Mouse (Mus musculus) kidney, embryonic 15.5 days (tissue): ENCODE measurements around the gene Ajuba. TPM values are rescaled to one million over a fixed set of nuclear protein-coding genes. Genes with fewer than 3 reads are reported as not detected.

Source experiments
- ATAC-seq: fragments of 200-750 bp; cut with Nextera tagmentation; replicated peaks from 2 replicates; pipeline ENCODE4 v1.8.0; 2017; ENCODE audit warnings: moderate TSS enrichment; ENCODE audit not compliant: low FRiP score
- H3K27ac ChIP-seq: fragments of 300-500 bp; sonication (generic); 2 replicates; pipeline ENCODE4 v1.5.1; 2015; ENCODE audit warnings: mild to moderate bottlenecking, inconsistent platforms
- H3K27me3 ChIP-seq: fragments of 300-500 bp; sonication (generic); 2 replicates; pipeline ENCODE4 v1.6.1; 2015; ENCODE audit warnings: inconsistent platforms
- H3K36me3 ChIP-seq: fragments of 300-500 bp; sonication (generic); 2 replicates; pipeline ENCODE4 v1.6.1; 2015; ENCODE audit warnings: inconsistent platforms
- H3K4me1 ChIP-seq: fragments of 300-500 bp; sonication (generic); 2 replicates; pipeline ENCODE4 v1.6.1; 2015; ENCODE audit warnings: inconsistent platforms
- H3K4me2 ChIP-seq: fragments of 300-500 bp; sonication (generic); 2 replicates; pipeline ENCODE4 v1.6.1; 2015; ENCODE audit warnings: moderate library complexity, mild to moderate bottlenecking, inconsistent platforms
- H3K4me3 ChIP-seq: fragments of 300-500 bp; sonication (generic); replicated peaks from 2 replicates; pipeline ENCODE4 v1.5.1; 2015; ENCODE audit warnings: mild to moderate bottlenecking, inconsistent platforms
- H3K9ac ChIP-seq: fragments of 300-500 bp; sonication (generic); 2 replicates; pipeline ENCODE4 v1.6.1; 2015; ENCODE audit warnings: mild to moderate bottlenecking, inconsistent platforms
- H3K9me3 ChIP-seq: fragments of 300-500 bp; sonication (generic); replicated peaks from 2 replicates; pipeline ENCODE4 v1.6.1; 2016; ENCODE audit warnings: inconsistent platforms
- WGBS: fragments of 180-500 bp; shearing (Covaris S2); methylation state at CpG from one replicate; pipeline ENCODE4 v1.1.7; 2015; ENCODE audit warnings: mixed read lengths; 5-methylcytosine and 5-hydroxymethylcytosine counted together
- microRNA counts: library from miRNA; unstranded; fragments of <30 nt; microRNA quantifications from one replicate; lab custom pipeline; 2016
- microRNA-seq: library from miRNA; unstranded; fragments of <30 nt; microRNA quantifications from one replicate; pipeline ENCODE4, GENCODE M21; 2016
- polyA plus RNA-seq: library from polyadenylated mRNA; unstranded; fragments of >200 nt; fragmentation: Nextera tagmentation; extraction: Ambion mirVana; gene quantifications from 2 replicates; pipeline ENCODE4 v1.2.1, GENCODE M21; 2015

Ajuba gene
- polyA plus RNA-seq, 1 experiment from 2014 or later: 50.4 TPM

GRCm38 (mm10) chr14:54528007-54528393 lies 49.4 kb downstream of the Ajuba start:
- Histone ChIP-seq H3K4me3 (peak overlapping the region; percentile 38; the same call in 1 of the 2 replicates), H3K4me1 (peaks cover 17% of the 10 kb centered on the region), H3K9ac (no peak overlapping the region), H3K36me3 (no peaks in the 10 kb centered on the region), H3K4me2 (peak overlapping the region; percentile 68), H3K27ac (0 out of 2 replicates have a peak overlapping the region, but pooled peaks have one; percentile 45), H3K9me3 (no peaks in the 10 kb centered on the region), H3K27me3 (no peaks in the 10 kb centered on the region; the same call in 1 of the 2 replicates)
- ATAC-seq: 0 out of 2 replicates have a peak, but pooled peaks have one; percentile 35
- WGBS: 15% methylated on average over 5 of the region's 5 CpGs

GRCm38 (mm10) chr14:54527227-54528006 lies 49.9 kb downstream of the Ajuba start:
- H3K9ac ChIP-seq: peak overlapping the region; percentile 48
- WGBS: 1% methylated on average over 18 of the region's 18 CpGs
- no peaks in the 10 kb centered on the region for H3K9me3 ChIP-seq
- H3K4me3 ChIP-seq: peak overlapping the region; percentile 38
- H3K27me3 ChIP-seq: no peaks in the 10 kb centered on the region; the same call in 1 of the 2 replicates
- H3K27ac ChIP-seq: no peak overlapping the region
- ATAC-seq: peak; percentile 71
- H3K36me3 ChIP-seq: no peaks in the 10 kb centered on the region
- H3K4me1 ChIP-seq: peaks cover 17% of the 10 kb centered on the region
- H3K4me2 ChIP-seq: peak overlapping the region; percentile 68

- Histone ChIP-seq H3K9me3 (no peaks in the 10 kb centered on the region), H3K27me3 (no peaks in the 10 kb centered on the region; the same call in 1 of the 2 replicates), H3K4me2 (no peak overlapping the region), H3K36me3 (no peaks in the 10 kb centered on the region), H3K27ac (no peak overlapping the region), H3K4me3 (no peak overlapping the region), H3K4me1 (peaks cover 19% of the 10 kb centered on the region), H3K9ac (no peak overlapping the region)
- ATAC-seq: no peak
- WGBS: 38% methylated on average over 6 of the region's 6 CpGs
Measured at GRCm38 (mm10) chr14:54523600-54523999, 53.8 kb downstream of the Ajuba start.

MicroRNAs encoded within 50 kb of the gene (microRNA counts, 519-probe panel; counts per million panel counts)
- microRNA mmu-miR-686 (lab: Ali Mortazavi, UCI): 31.7 counts per million

Small RNAs within 50 kb of the gene (microRNA-seq; reads per million reads assigned to microRNA genes)
- gene Mir686: not detected

Other genes with a start within 250 kb of the Ajuba start
- gene Oxa1l, start 216.7 kb downstream of the Ajuba start, polyA plus RNA-seq: 50.9 and 61.0 TPM in 2 replicates
- 11.0 and 11.4 TPM in 2 replicates for gene Slc7a7, start 159.8 kb downstream of the Ajuba start, polyA plus RNA-seq
- 265 and 305 TPM in 2 replicates for gene Mrpl52, start 150.6 kb downstream of the Ajuba start, polyA plus RNA-seq
- gene Mmp14, start 145.9 kb downstream of the Ajuba start, polyA plus RNA-seq: 155 and 168 TPM in 2 replicates
- 46.8 and 54.6 TPM in 2 replicates for gene Lrp10, start 113.4 kb downstream of the Ajuba start, polyA plus RNA-seq
- 6.3 and 6.8 TPM in 2 replicates for gene Rem2, start 101.5 kb downstream of the Ajuba start, polyA plus RNA-seq
- 101 and 104 TPM in 2 replicates for gene Prmt5, start 60.0 kb downstream of the Ajuba start, polyA plus RNA-seq
- gene Haus4, start 22.9 kb downstream of the Ajuba start, polyA plus RNA-seq: 50.7 and 53.2 TPM in 2 replicates
- 10.2 and 11.3 TPM in 2 replicates for gene 4931414P19Rik, start 28.4 kb upstream of the Ajuba start, polyA plus RNA-seq
- gene Psmb5, start 40.5 kb upstream of the Ajuba start, polyA plus RNA-seq: 422 and 424 TPM in 2 replicates
- not detected in 2 replicates for gene Psmb11, start 43.9 kb upstream of the Ajuba start, polyA plus RNA-seq
- gene Gm17606, start 63.4 kb upstream of the Ajuba start, polyA plus RNA-seq: not detected in 2 replicates
- 3.1 and 4.5 TPM in 2 replicates for gene Cdh24, start 63.8 kb upstream of the Ajuba start, polyA plus RNA-seq
- gene 1700123O20Rik, start 108.7 kb upstream of the Ajuba start, polyA plus RNA-seq: 85.9 and 88.7 TPM in 2 replicates
- gene Acin1, start 109.4 kb upstream of the Ajuba start, polyA plus RNA-seq: 142 and 145 TPM in 2 replicates
- 0.09 and 0.21 TPM in 2 replicates for gene Gm29776, start 121.3 kb upstream of the Ajuba start, polyA plus RNA-seq
- 0.21 TPM in 1 of 2 replicates, not detected in the other for gene Cebpe, start 134.6 kb upstream of the Ajuba start, polyA plus RNA-seq
- 12.8 and 14.2 TPM in 2 replicates for gene Slc7a8, start 204.4 kb upstream of the Ajuba start, polyA plus RNA-seq
- gene Rnf212b, start 236.6 kb upstream of the Ajuba start, polyA plus RNA-seq: not detected in 2 replicates